Comparison of ENCODE assay signal across 15 mouse cellular contexts in the genomic region with DNA sequence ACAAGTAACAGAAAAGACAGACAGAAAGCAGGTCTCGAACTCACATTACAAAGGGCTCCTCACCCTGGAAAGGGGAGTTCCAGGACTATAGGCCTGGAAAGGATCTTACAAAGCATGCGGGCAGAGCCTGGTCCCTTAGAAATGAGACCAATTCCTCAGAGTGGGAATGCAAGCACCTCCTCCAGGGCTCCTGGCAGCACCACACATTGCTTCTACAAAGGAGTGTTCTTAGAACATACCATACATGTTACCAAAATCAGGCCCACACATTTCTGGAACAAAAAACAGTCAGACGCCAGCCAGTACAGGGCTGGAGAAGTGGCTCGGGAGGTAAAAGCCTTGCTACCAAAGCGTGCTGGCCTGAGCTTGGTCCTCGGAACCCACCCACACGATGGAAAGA. TPM values are rescaled to one million over a fixed set of nuclear protein-coding genes. Genes with fewer than 3 reads are reported as not detected.
DNase-seq lines count a peak whose midpoint lies in the region; ATAC-seq and TF ChIP-seq lines count a peak whose summit lies in the region.
"Had no signal": no experiment of that assay in that cellular context is flagged by ENCODE, and none has a peak within 500 bp of the region (broad histone marks: within the 10 kb centered on the region; RNA-seq: fewer than 3 reads in every experiment).

No protein-coding gene starts in this region.

- no peak overlapping the region for H3K9ac ChIP-seq in heart, embryonic 11.5 days (ENCODE audit: low read depth, low read length)
- no peak overlapping the region for H3K9ac ChIP-seq in intestine, embryonic 16.5 days (ENCODE audit: low read depth, low read length)
- no peak overlapping the region for H3K9ac ChIP-seq in intestine, postnatal 0 days (ENCODE audit: low read depth, low read length)
- no peak overlapping the region for H3K9ac ChIP-seq in lung, embryonic 16.5 days (ENCODE audit: low read length)
- H3K9ac ChIP-seq: limb, embryonic 12.5 days; liver, embryonic 14.5 days; neural tube, embryonic 13.5 days had no signal

- H3K36me3 ChIP-seq in heart, embryonic 11.5 days (ENCODE audit: control insufficient read depth, insufficient read depth, low read length) = 0 out of 2 replicates have a peak, but pooled peaks cover 4% of the 10 kb centered on the region
- H3K36me3 ChIP-seq in intestine, embryonic 16.5 days (ENCODE audit: control insufficient read depth, insufficient read depth, low read length) = no peaks in the 10 kb centered on the region
- H3K36me3 ChIP-seq in intestine, postnatal 0 days (ENCODE audit: control insufficient read depth, insufficient read depth) = no peaks in the 10 kb centered on the region
- H3K36me3 ChIP-seq in lung, embryonic 16.5 days (ENCODE audit: control insufficient read depth, insufficient read depth, low read length) = peaks cover 5% of the 10 kb centered on the region; the same call in 1 of the 2 replicates
- H3K36me3 ChIP-seq: neural tube, embryonic 13.5 days had no signal

- H3K27me3 ChIP-seq in heart, embryonic 11.5 days (ENCODE audit: control insufficient read depth, insufficient read depth, low read length) = no peaks in the 10 kb centered on the region
- no peaks in the 10 kb centered on the region for H3K27me3 ChIP-seq in intestine, embryonic 16.5 days (replicated peaks; ENCODE audit: control insufficient read depth, insufficient read depth, low read length)
- no peaks in the 10 kb centered on the region for H3K27me3 ChIP-seq in intestine, postnatal 0 days (replicated peaks; ENCODE audit: control insufficient read depth, insufficient read depth, low read length)
- H3K27me3 ChIP-seq in lung, embryonic 16.5 days (ENCODE audit: control insufficient read depth, insufficient read depth, low read depth, low read length) = no peaks in the 10 kb centered on the region
- H3K27me3 ChIP-seq: megakaryocyte, embryonic 14.5 days; neural tube, embryonic 13.5 days had no signal

- no peak for TF ChIP-seq CTCF in intestine, postnatal 0 days (IDR thresholded peaks at IDR 0.05; ENCODE audit: low read depth)
- TF ChIP-seq CTCF in olfactory bulb, adult 2 months (IDR thresholded peaks at IDR 0.05; ENCODE audit: insufficient read depth, low read depth, low read length) = no peak

- no peak for ATAC-seq in heart, embryonic 11.5 days (replicated peaks; ENCODE audit: insufficient number of reproducible peaks, low FRiP score, low TSS enrichment)
- no peak for ATAC-seq in intestine, embryonic 16.5 days
- no peak for ATAC-seq in intestine, postnatal 0 days
- no peak for ATAC-seq in lung, embryonic 16.5 days (ENCODE audit: low read depth)

- 0 out of 2 replicates have a peak overlapping the region, but pooled peaks have one; percentile 29 for H3K27ac ChIP-seq in heart, embryonic 11.5 days (ENCODE audit: low read depth, low read length)
- peak overlapping the region; percentile 24 for H3K27ac ChIP-seq in intestine, embryonic 16.5 days (ENCODE audit: low read length)
- H3K27ac ChIP-seq in intestine, postnatal 0 days (ENCODE audit: low read depth, low read length) = no peak overlapping the region
- H3K27ac ChIP-seq in lung, embryonic 16.5 days (ENCODE audit: low read length) = peak overlapping the region; percentile 51
- 0 out of 2 replicates have a peak overlapping the region, but pooled peaks have one; percentile 54 for H3K27ac ChIP-seq in olfactory bulb, adult 2 months (ENCODE audit: insufficient read depth, low read depth, low read length)
- H3K27ac ChIP-seq: gastrocnemius, adult 2 months; limb, embryonic 12.5 days; liver, embryonic 14.5 days had no signal

- 78% methylated on average over 7 of the region's 7 CpGs for WGBS in heart, embryonic 11.5 days (ENCODE audit: insufficient replicate concordance)
- WGBS in intestine, embryonic 16.5 days = 80% methylated on average over 7 of the region's 7 CpGs
- 79% methylated on average over 7 of the region's 7 CpGs for WGBS in intestine, postnatal 0 days
- 55% methylated on average over 7 of the region's 7 CpGs for WGBS in lung, embryonic 16.5 days
- 31% methylated on average over 7 of the region's 7 CpGs for WGBS in olfactory bulb, adult 2 months

- peaks cover 52% of the 10 kb centered on the region for H3K4me1 ChIP-seq in heart, embryonic 11.5 days (ENCODE audit: control insufficient read depth, insufficient read depth, low read length)
- H3K4me1 ChIP-seq in intestine, embryonic 16.5 days (ENCODE audit: control insufficient read depth, insufficient read depth, low read length) = peaks cover 26% of the 10 kb centered on the region
- peaks cover 4% of the 10 kb centered on the region; the same call in 1 of the 2 replicates for H3K4me1 ChIP-seq in intestine, postnatal 0 days (replicated peaks; ENCODE audit: control insufficient read depth, insufficient read depth, low read length)
- H3K4me1 ChIP-seq in lung, embryonic 16.5 days (replicated peaks; ENCODE audit: control insufficient read depth, insufficient read depth, low read length) = peaks cover 39% of the 10 kb centered on the region
- peaks cover 40% of the 10 kb centered on the region for H3K4me1 ChIP-seq in olfactory bulb, adult 2 months (ENCODE audit: control insufficient read depth, insufficient read depth, low read length)

- H3K4me2 ChIP-seq in heart, embryonic 11.5 days = no peak overlapping the region
- H3K4me2 ChIP-seq in intestine, embryonic 16.5 days (ENCODE audit: low read depth, low read length) = no peak overlapping the region
- no peak overlapping the region for H3K4me2 ChIP-seq in intestine, postnatal 0 days (replicated peaks; ENCODE audit: low read depth)
- no peak overlapping the region for H3K4me2 ChIP-seq in lung, embryonic 16.5 days (ENCODE audit: low read depth, low read length)
- H3K4me2 ChIP-seq: limb, embryonic 12.5 days; neural tube, embryonic 13.5 days had no signal

- no peak overlapping the region for H3K4me3 ChIP-seq in heart, embryonic 11.5 days (ENCODE audit: low read depth, low read length)
- H3K4me3 ChIP-seq in intestine, embryonic 16.5 days (ENCODE audit: low read length) = no peak overlapping the region
- no peak overlapping the region for H3K4me3 ChIP-seq in intestine, postnatal 0 days (ENCODE audit: low read depth, low read length)
- H3K4me3 ChIP-seq in lung, embryonic 16.5 days (ENCODE audit: low read length) = no peak overlapping the region
- H3K4me3 ChIP-seq in olfactory bulb, adult 2 months (ENCODE audit: insufficient read depth, low read depth, low read length) = no peak overlapping the region
- H3K4me3 ChIP-seq: gastrocnemius, adult 2 months; limb, embryonic 12.5 days; megakaryocyte, embryonic 14.5 days; neural tube, embryonic 13.5 days had no signal

- no peak for TF ChIP-seq POLR2A in olfactory bulb, adult 2 months (IDR thresholded peaks at IDR 0.05; ENCODE audit: insufficient read depth, low read depth, low read length)

- H3K9me3 ChIP-seq in heart, embryonic 11.5 days (replicated peaks; ENCODE audit: control insufficient read depth, low read length) = no peaks in the 10 kb centered on the region
- H3K9me3 ChIP-seq in intestine, embryonic 16.5 days (ENCODE audit: control insufficient read depth, low read length) = no peaks in the 10 kb centered on the region
- no peaks in the 10 kb centered on the region for H3K9me3 ChIP-seq in intestine, postnatal 0 days (ENCODE audit: control insufficient read depth)
- H3K9me3 ChIP-seq in lung, embryonic 16.5 days (ENCODE audit: control insufficient read depth, low read length) = no peaks in the 10 kb centered on the region
- H3K9me3 ChIP-seq: limb, embryonic 12.5 days; megakaryocyte, embryonic 14.5 days; neural tube, embryonic 13.5 days had no signal

- DNase-seq in heart, postnatal 14 days = no peak
- DNase-seq in lung, postnatal 4 days = no peak
- DNase-seq: cerebellum, postnatal 25 days; gastrocnemius, adult 2 months; retina, postnatal 1 day; thymus, adult 18-20 months had no signal

- intact Hi-C loops in heart, postnatal 14 days (cut with DNase I) = no loop called here

RNA-seq across cellular contexts. Expression of a gene that starts 24.1 kb away (rescaled TPM):
- polyA plus RNA-seq in heart, embryonic 11.5 days (2014; fragmentation: Nextera tagmentation; extraction: Ambion mirVana) = 25.0 and 33.5 TPM in 2 replicates
- 10 to 100 TPM; 54.2 to 63.0 TPM for total RNA-seq in heart, postnatal 14 days (2021)
- 16.4 and 17.2 TPM in 2 replicates for polyA plus RNA-seq in intestine, embryonic 16.5 days (2015; fragmentation: Nextera tagmentation; extraction: Ambion mirVana)
- polyA plus RNA-seq in intestine, postnatal 0 days (2015; fragmentation: Nextera tagmentation; extraction: Ambion mirVana) = 9.8 and 11.4 TPM in 2 replicates
- polyA plus RNA-seq in lung, embryonic 16.5 days (2015; fragmentation: Nextera tagmentation; extraction: Ambion mirVana) = 34.0 and 34.3 TPM in 2 replicates
- polyA plus RNA-seq in olfactory bulb, adult 2 months (2012; ENCODE audit: insufficient read depth, insufficient read length, low replicate concordance, missing spikeins) = 133 and 332 TPM in 2 replicates
